Mouse (Mus musculus) mouse trophoblast stem cell (cell line): ENCODE results near the gene Cdc5l.
"Not testable (repeated sequence)": the region's sequence is repeated elsewhere in the genome, so short reads cannot be mapped to it uniquely, and the experiment has no call there.

ENCODE experiments used
- in situ Hi-C, 2 experiments: fragments of 300-500 bp; cut with MseI, MboI; formaldehyde crosslinking; loops; 2 replicates in 1 of 2; 3 replicates in 1 of 2; pipeline ENCODE4 v1.15.1; 2025

Gene Cdc5l

GRCm38 (mm10) chr17:45445923-45446322 is 12.4 kb upstream of the Cdc5l start:
- in situ Hi-C loops = no loop called here

GRCm38 (mm10) chr17:45434262-45434590 is 689 bp upstream of the Cdc5l start:
- in situ Hi-C loops = no loop called here

- in situ Hi-C loops = no loop called here
Observed at GRCm38 (mm10) chr17:45432706-45433398, 685 bp downstream of the Cdc5l start.

- in situ Hi-C loops = no loop called here
Observed at GRCm38 (mm10) chr17:45432007-45432406, 1.5 kb downstream of the Cdc5l start.

GRCm38 (mm10) chr17:45417387-45417786 is 16.1 kb downstream of the Cdc5l start:
- in situ Hi-C loops = no loop called here

- in situ Hi-C loops = not testable (repeated sequence)
Observed at GRCm38 (mm10) chr17:45411617-45412016, 21.9 kb downstream of the Cdc5l start.

- in situ Hi-C loops = no loop called here
Observed at GRCm38 (mm10) chr17:45408719-45409118, 24.8 kb downstream of the Cdc5l start.

- in situ Hi-C loops = no loop called here
Observed at GRCm38 (mm10) chr17:45406281-45406680, 27.3 kb downstream of the Cdc5l start.

- in situ Hi-C loops = no loop called here
Observed at GRCm38 (mm10) chr17:45403207-45403606, 30.3 kb downstream of the Cdc5l start.

- in situ Hi-C loops = no loop called here
Observed at GRCm38 (mm10) chr17:45402601-45403000, 30.9 kb downstream of the Cdc5l start.

- in situ Hi-C loops = no loop called here
Observed at GRCm38 (mm10) chr17:45402126-45402525, 31.4 kb downstream of the Cdc5l start.

- in situ Hi-C loops = no loop called here
Observed at GRCm38 (mm10) chr17:45401126-45401905, 32.2 kb downstream of the Cdc5l start.

GRCm38 (mm10) chr17:45398021-45398420 is 35.5 kb downstream of the Cdc5l start:
- in situ Hi-C loops = no loop called here

GRCm38 (mm10) chr17:45397541-45397940 is 36.0 kb downstream of the Cdc5l start:
- in situ Hi-C loops = no loop called here

- in situ Hi-C loops = no loop called here
Observed at GRCm38 (mm10) chr17:45394612-45395011, 38.9 kb downstream of the Cdc5l start.

- in situ Hi-C loops = no loop called here
Observed at GRCm38 (mm10) chr17:45393765-45394164, 39.8 kb downstream of the Cdc5l start.

GRCm38 (mm10) chr17:45389896-45390295 is 43.6 kb downstream of the Cdc5l start:
- in situ Hi-C loops = no loop called here

GRCm38 (mm10) chr17:45386986-45387385 is 46.6 kb downstream of the Cdc5l start:
- in situ Hi-C loops = no loop called here

- in situ Hi-C loops = no loop called here
Observed at GRCm38 (mm10) chr17:45383305-45383704, 50.2 kb downstream of the Cdc5l start.

GRCm38 (mm10) chr17:45379271-45379784 is 54.2 kb downstream of the Cdc5l start:
- in situ Hi-C loops = no loop called here

- in situ Hi-C loops = no loop called here
Observed at GRCm38 (mm10) chr17:45377323-45377722, 56.2 kb downstream of the Cdc5l start.

GRCm38 (mm10) chr17:45373987-45374608 is 59.4 kb downstream of the Cdc5l start:
- in situ Hi-C loops = loop anchor here (5.0 kb wide), 1 partner anchor 77 kb away; no protein-coding TSS in a partner anchor
